8 mouse cellular contexts compared by ENCODE assay signal in genomic region chr7:6362268-6363046, GRCm38 (mm10). TPM values are rescaled to one million over a fixed set of nuclear protein-coding genes. Genes with fewer than 3 reads are reported as not detected.
A peak's percentile ranks its signal among the peaks of the same experiment; 100 is the strongest.
DNase-seq lines count a peak whose midpoint lies in the region; ATAC-seq lines count a peak whose summit lies in the region.

No protein-coding gene starts in this region.

- peak; percentile 77 for ATAC-seq in inflammation-experienced regulatory T-cells, adult 6 months
- ATAC-seq in megakaryocyte-erythroid progenitor cell, adult 5-6 weeks (replicated peaks; ENCODE audit: low FRiP score, low TSS enrichment, poor library complexity, severe bottlenecking) = peak; percentile 78

- peak; percentile 99 to 100 for DNase-seq in adrenal gland, adult (ENCODE audit: inconsistent age in 2 of 2, low spot score in 1 of 2)
- peak; percentile 99 for DNase-seq in embryo, embryonic 10.5 days (ENCODE audit: low spot score)
- peak; percentile 96 for DNase-seq in gastrocnemius, postnatal 14 days
- peak; percentile 98 to 99 for DNase-seq in left cerebral cortex, postnatal 10 days (ENCODE audit: extremely low spot score in 1 of 2, low spot score in 2 of 2)
- DNase-seq in right cerebral cortex, postnatal 25 days = peak; percentile 97
- peak; percentile 98 to 99 for DNase-seq in urinary bladder, postnatal 4 days (ENCODE audit: low spot score in 2 of 2)

- intact Hi-C loops in gastrocnemius, postnatal 14 days (cut with DNase I; ENCODE audit: low total_unique reads) = loop anchor here (10.0 kb wide), 1 partner anchor 552 kb away; no protein-coding TSS in a partner anchor
- intact Hi-C loops in left cerebral cortex, postnatal 10 days (cut with DNase I) = loop anchor here (5.0 kb wide), 1 partner anchor 575 kb away; no protein-coding TSS in a partner anchor

RNA-seq across cellular contexts. Expression of gene Zfp78, which starts 0.6 kb away (rescaled TPM):
- total RNA-seq in gastrocnemius, postnatal 14 days (2021) = 1 to 10 TPM in 1 of 2 experiments, under 1 TPM in 1; 0.82 to 1.7 TPM
- polyA plus RNA-seq in inflammation-experienced regulatory T-cells, adult 6 months (2017; shearing (Covaris generic)) = 1 to 10 TPM; 2.6 to 3.8 (median 3.4) TPM
- 1 to 10 TPM; 4.6 to 5.5 TPM for total RNA-seq in left cerebral cortex, postnatal 10 days (2021)
- total RNA-seq in megakaryocyte-erythroid progenitor cell, adult 5-6 weeks (2014; fragmentation: Nextera tagmentation) = 2.8 and 7.0 TPM in 2 replicates
- 3.6 and 3.7 TPM in 2 replicates for total RNA-seq in megakaryocyte-erythroid progenitor cell, adult 5-6 weeks (2017)

RNA-seq across cellular contexts. Expression of gene Gm3854, which starts 18.9 kb away (rescaled TPM):
- total RNA-seq in gastrocnemius, postnatal 14 days (2021) = under 1 TPM; 0.06 to 0.11 TPM
- under 1 TPM in 2 of 3 experiments, not detected in 1; 0.62 to 0.90 TPM for polyA plus RNA-seq in inflammation-experienced regulatory T-cells, adult 6 months (2017; shearing (Covaris generic))
- total RNA-seq in left cerebral cortex, postnatal 10 days (2021) = 1 to 10 TPM; 8.1 to 8.6 TPM
- 0.11 and 0.87 TPM in 2 replicates for total RNA-seq in megakaryocyte-erythroid progenitor cell, adult 5-6 weeks (2014; fragmentation: Nextera tagmentation)
- 0.30 and 1.1 TPM in 2 replicates for total RNA-seq in megakaryocyte-erythroid progenitor cell, adult 5-6 weeks (2017)

RNA-seq across cellular contexts. Expression of gene Zfp28, which starts 20.6 kb away (rescaled TPM):
- 1 to 10 TPM; 1.9 to 2.2 TPM for total RNA-seq in gastrocnemius, postnatal 14 days (2021)
- polyA plus RNA-seq in inflammation-experienced regulatory T-cells, adult 6 months (2017; shearing (Covaris generic)) = 1 to 10 TPM; 3.6 to 5.1 (median 3.8) TPM
- 10 to 100 TPM in 1 of 2 experiments, 1 to 10 TPM in 1; 8.9 to 10.2 TPM for total RNA-seq in left cerebral cortex, postnatal 10 days (2021)
- total RNA-seq in megakaryocyte-erythroid progenitor cell, adult 5-6 weeks (2014; fragmentation: Nextera tagmentation) = 0.49 and 1.4 TPM in 2 replicates
- 0.89 and 6.2 TPM in 2 replicates for total RNA-seq in megakaryocyte-erythroid progenitor cell, adult 5-6 weeks (2017)

RNA-seq across cellular contexts. Expression of gene Zfp583, which starts 31.4 kb away (rescaled TPM):
- under 1 TPM; 0.39 to 0.51 TPM for total RNA-seq in gastrocnemius, postnatal 14 days (2021)
- under 1 TPM; 0.39 to 0.92 (median 0.44) TPM for polyA plus RNA-seq in inflammation-experienced regulatory T-cells, adult 6 months (2017; shearing (Covaris generic))
- total RNA-seq in left cerebral cortex, postnatal 10 days (2021) = 10 to 100 TPM; 14.0 to 15.7 TPM
- 2.8 and 5.2 TPM in 2 replicates for total RNA-seq in megakaryocyte-erythroid progenitor cell, adult 5-6 weeks (2014; fragmentation: Nextera tagmentation)
- total RNA-seq in megakaryocyte-erythroid progenitor cell, adult 5-6 weeks (2017) = 2.5 and 6.4 TPM in 2 replicates

RNA-seq across cellular contexts. Expression of gene Smim17, which starts 36.1 kb away (rescaled TPM):
- total RNA-seq in gastrocnemius, postnatal 14 days (2021) = under 1 TPM in 1 of 2 experiments, not detected in 1; 0.33 TPM
- not detected for polyA plus RNA-seq in inflammation-experienced regulatory T-cells, adult 6 months (2017; shearing (Covaris generic))
- total RNA-seq in left cerebral cortex, postnatal 10 days (2021) = 10 to 100 TPM; 14.7 to 15.7 TPM
- not detected in 2 replicates for total RNA-seq in megakaryocyte-erythroid progenitor cell, adult 5-6 weeks (2014; fragmentation: Nextera tagmentation)
- total RNA-seq in megakaryocyte-erythroid progenitor cell, adult 5-6 weeks (2017) = not detected in 2 replicates

Comparison
In these comparisons a context has a peak if more than half of its experiments do, and no peak if none do; other contexts are left out.
1. Peak in every context shown above with its lines: DNase-seq and ATAC-seq.
2. RNA of gene Gm3854, which starts 18.9 kb away (total RNA-seq): 8.1 to 8.6 TPM in left cerebral cortex, postnatal 10 days; 0.11 to 1.1 TPM in megakaryocyte-erythroid progenitor cell, adult 5-6 weeks and 0.06 to 0.11 TPM in gastrocnemius, postnatal 14 days; every median in the first group is over 4 times any median in the second.